Mouse (Mus musculus): ENCODE measurements around the gene Slc38a10. TPM values are rescaled to one million over a fixed set of nuclear protein-coding genes. Genes with fewer than 3 reads are reported as not detected.

Slc38a10 gene
- total RNA-seq, 4 experiments from 2014 or later: 80.0 to 98.8 (median 89.6) TPM

GRCm38 (mm10) chr11:120179374-120179773 is 28.2 kb upstream of the Slc38a10 start:
- no peak for DNase-seq (ENCODE audit: low spot score in 2 of 2)

GRCm38 (mm10) chr11:120175948-120176347 is 24.8 kb upstream of the Slc38a10 start:
- no peak for DNase-seq (ENCODE audit: low spot score in 2 of 2)

GRCm38 (mm10) chr11:120173213-120173612 is 22.1 kb upstream of the Slc38a10 start:
- no peak for DNase-seq (ENCODE audit: low spot score in 2 of 2)

- DNase-seq (ENCODE audit: low spot score in 2 of 2): no peak
Observed at GRCm38 (mm10) chr11:120171168-120171567, 20.0 kb upstream of the Slc38a10 start.

DNA sequence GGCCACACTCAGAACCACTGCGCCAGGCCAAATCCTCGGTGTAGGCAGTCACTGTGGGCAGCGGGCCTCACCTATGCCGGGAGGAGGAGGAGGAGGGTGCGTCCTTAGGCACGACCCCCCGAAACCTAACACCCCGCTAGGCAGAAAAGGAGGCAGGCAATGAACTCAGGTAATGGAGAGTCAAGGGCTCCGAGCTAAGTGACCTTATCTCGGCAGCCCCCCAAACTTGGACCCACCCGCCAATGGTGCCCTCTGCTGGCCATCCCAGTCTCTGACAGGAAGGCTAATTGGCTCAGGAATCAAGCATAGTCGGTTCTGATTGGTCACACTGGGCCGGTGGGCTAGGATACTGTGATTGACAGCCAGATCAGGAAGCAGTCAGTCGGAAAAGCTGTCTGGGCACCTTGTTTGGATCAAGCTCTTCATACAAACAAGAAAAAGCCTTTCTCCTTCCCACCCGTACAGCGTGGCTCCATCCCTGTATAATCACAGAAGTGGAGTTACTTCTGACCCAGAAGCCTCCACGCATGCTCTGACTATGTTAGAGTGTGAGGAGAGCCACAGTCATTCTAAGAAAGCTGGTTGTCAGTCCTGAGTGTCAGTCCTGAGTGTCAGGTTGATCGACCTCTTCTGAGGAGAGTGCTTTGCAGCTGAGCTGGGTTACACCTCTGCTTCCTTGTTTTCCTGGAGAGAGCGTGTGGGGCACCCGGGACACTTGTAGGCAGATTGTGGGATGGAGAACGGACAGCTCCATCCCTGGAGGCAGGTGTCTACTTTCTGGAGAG is 18.3 kb upstream of the Slc38a10 start:
- DNase-seq (ENCODE audit: low spot score in 2 of 2): no peak

- DNase-seq (ENCODE audit: low spot score in 2 of 2): no peak
Observed at GRCm38 (mm10) chr11:120168516-120168915, 17.4 kb upstream of the Slc38a10 start.

- no peak for DNase-seq (ENCODE audit: low spot score in 2 of 2)
Observed at GRCm38 (mm10) chr11:120167921-120168356, 16.8 kb upstream of the Slc38a10 start.

DNA sequence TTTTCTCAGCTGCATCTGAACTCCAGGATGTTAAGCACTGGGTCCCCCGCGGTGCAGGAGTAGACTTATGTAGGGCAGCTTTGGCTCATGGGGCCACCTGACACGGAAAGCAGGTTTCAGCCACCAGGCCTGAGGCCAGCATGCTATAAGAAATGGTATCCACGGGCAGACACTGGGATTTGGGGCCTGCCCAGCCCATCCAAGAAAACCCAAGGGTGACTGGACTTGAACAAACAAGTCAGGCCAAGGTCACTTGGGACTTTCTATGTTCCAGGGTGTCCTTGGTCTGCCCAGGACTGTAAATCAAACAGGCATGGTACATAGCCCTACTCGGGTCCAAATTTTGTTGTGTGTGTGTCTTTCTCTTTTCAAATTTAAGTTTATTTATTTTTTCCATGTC is 15.9 kb upstream of the Slc38a10 start:
- no peak for DNase-seq (ENCODE audit: low spot score in 2 of 2)

DNA sequence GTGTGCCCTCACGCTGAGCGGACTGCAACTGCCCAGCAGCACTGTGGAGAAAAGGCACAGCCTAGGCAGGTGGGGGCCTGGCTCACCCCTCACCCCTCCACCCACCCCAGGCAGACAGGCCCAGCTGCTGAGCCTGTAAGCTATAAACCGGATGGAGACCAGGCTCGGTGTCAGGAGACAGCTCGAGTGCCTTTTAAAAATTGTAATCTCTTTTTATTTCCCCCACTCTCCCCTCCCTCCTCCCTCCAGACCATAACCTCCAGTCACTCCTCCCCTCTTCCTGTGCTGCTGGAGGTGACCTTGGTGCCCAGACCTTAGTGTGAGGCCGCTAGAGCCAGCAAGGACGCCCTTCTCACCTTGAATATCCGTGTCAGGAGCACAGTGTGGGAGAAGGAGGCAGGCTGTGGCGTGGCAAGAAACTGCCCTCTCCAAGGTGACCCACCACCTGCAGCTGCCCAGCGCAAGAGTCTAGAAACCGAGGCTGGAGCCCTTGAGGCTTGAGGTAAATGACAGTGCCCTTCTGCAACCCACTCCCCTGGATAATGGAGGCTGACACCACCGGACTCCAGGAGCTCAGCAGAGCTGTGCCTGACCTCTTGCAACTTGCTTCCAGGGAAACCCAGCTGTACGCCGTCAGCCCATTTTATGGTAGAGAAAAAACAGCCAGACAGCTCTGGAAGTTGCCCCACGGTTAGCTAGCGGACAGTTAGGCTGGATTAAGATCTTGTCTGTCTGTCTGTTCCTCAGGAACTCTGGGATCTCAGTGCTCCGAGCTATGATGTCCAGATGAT is 13.5 kb upstream of the Slc38a10 start:
- no peak for DNase-seq (ENCODE audit: low spot score in 2 of 2)

DNA sequence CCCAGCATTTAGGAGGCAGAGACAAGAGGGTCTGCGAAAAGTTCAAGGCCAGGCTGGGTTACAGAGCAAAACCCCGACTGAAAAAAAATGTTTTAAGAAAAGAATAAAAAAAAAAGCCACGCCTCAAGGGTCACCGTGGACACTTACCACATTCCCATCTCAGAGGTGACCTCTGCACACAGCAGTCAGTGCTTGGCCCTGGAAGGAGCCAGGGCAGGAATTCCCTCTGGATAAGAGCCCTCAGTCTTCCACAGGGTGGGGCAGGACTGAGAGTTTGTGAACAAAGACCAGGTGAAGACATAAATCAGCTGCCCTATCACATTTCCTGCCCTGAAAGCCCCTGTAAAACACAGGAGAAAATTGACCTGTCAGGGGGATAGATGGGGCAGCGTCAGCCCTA is 12.9 kb upstream of the Slc38a10 start:
- DNase-seq (ENCODE audit: low spot score in 2 of 2): no peak

GRCm38 (mm10) chr11:120163207-120163606 is 12.1 kb upstream of the Slc38a10 start:
- DNase-seq (ENCODE audit: low spot score in 2 of 2): no peak

GRCm38 (mm10) chr11:120161245-120161644 is 10.1 kb upstream of the Slc38a10 start:
- no peak for DNase-seq (ENCODE audit: low spot score in 2 of 2)

DNA sequence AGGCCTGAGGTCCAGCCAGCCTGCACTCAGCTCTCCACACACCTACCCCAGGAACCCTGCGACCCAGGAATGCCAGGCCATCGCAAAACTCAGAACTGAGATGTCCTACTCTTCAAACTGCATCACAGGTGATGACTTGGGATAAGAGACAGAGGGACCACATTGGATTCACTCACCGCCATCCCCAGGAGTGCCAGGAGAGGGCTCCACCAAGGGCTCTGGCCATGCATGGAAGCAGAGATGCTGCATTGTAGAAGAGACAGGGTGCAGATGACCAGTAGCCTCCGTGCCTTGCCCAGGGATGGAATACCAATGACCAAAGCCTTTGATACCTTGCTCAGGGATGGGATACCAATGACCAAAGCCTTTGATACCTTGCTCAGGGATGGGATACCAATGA is 9.3 kb upstream of the Slc38a10 start:
- no peak for DNase-seq (ENCODE audit: low spot score in 2 of 2)

- no peak for DNase-seq (ENCODE audit: low spot score in 2 of 2)
Observed at GRCm38 (mm10) chr11:120159653-120160052, 8.5 kb upstream of the Slc38a10 start.

- no peak for DNase-seq (ENCODE audit: low spot score in 2 of 2)
Observed at GRCm38 (mm10) chr11:120158828-120159227, 7.7 kb upstream of the Slc38a10 start.

DNA sequence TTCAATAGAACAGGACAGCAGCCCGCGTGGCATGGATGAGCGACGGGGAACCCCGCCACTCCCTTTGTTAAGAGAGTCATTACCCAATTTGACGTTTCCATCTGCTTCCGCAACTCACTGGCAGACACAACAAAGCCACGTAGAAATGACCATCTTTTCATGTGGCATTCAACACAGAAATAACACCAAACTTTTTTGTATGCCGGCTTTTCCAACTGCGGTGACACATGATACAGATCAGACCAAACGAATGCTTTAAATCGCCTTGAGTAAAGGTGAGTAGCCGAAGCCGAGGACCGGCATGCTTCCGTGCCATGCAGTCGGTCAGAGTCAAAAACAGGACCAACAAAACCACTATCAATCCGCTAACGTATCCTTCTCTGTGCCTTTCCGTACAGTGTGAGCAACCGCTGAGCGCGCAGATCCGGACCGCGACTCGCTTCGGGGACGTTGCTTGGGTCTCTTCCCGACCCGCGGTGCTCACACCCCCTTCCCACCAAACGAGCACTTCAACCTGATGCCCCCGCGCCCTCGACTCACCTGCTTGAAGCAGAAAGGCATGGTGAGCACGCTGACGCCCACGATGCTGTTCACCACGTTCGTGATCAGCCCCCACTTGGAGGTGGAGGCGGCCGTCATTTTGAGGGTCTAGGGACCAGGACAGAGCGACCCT is 570 bp downstream of the Slc38a10 start:
- peak in 1 of 2 experiments; percentile 35 for DNase-seq (ENCODE audit: low spot score in 2 of 2)

GRCm38 (mm10) chr11:120149510-120150200 is 1.5 kb downstream of the Slc38a10 start:
- DNase-seq (ENCODE audit: low spot score in 2 of 2): no peak

GRCm38 (mm10) chr11:120148201-120148855 is 2.8 kb downstream of the Slc38a10 start:
- DNase-seq (ENCODE audit: low spot score in 2 of 2): no peak

DNA sequence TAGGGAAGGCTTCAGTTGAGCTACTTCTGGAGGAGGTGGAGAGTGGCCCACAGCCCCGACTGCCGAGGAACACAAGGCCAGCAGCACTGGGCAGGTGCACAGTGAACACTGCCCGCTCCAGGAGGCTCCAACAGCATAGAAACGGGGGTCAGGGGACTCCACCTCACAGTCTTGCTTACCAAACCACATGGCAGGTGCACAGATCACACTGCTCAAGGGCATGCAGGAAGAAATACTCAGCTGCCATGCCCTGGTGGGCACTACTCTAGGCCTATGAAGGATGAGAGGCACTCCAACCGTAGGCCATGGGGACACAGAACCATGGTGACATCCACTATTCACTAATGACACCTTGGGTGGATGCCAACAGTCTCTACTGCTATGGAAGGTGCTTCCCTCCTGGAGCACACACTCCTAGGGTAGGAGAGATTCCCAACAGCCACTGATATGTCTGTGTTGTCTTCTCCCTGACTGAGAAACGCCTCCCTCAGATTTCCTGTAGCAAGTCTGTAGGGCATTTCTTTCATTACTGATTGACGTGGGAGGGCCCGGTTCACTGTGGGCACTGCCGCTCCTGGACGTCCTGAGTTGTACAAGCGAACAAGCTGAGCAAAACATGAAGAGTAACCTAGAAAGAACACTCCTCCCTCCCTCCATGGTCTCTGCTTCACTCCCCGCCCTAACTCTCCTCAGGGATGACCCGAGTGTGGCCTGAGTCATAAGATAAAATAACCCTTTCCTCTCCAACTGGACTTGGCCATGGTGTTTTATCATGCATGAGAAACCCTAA is 7.2 kb downstream of the Slc38a10 start:
- DNase-seq (ENCODE audit: low spot score in 2 of 2): no peak

- peak in 1 of 2 experiments; percentile 34 for DNase-seq (ENCODE audit: low spot score in 2 of 2)
Observed at GRCm38 (mm10) chr11:120142601-120143051, 8.5 kb downstream of the Slc38a10 start.
